Mouse (Mus musculus): ENCODE results near the gene Tbc1d22b.

- TF ChIP-seq CTCF (IDR thresholded peaks at IDR 0.05; ENCODE audit: low read depth) (no peak), EP300 (optimal IDR thresholded peaks at IDR 0.05) (no peak)
These were observed 19.1 kb upstream of the Tbc1d22b start for GRCm38 (mm10) chr17:29530508-29530907.

All from stomach, postnatal 0 days (tissue).